Mouse (Mus musculus): ENCODE measurements around the gene St5. TPM values are rescaled to one million over a fixed set of nuclear protein-coding genes. Genes with fewer than 3 reads are reported as not detected.

St5 gene
- polyA plus RNA-seq, 1 experiment from 2014 or later = 29.6 TPM

GRCm38 (mm10) chr7:109636086-109636792, 67.2 kb downstream of the St5 start:
- H3K4me3 ChIP-seq (ENCODE audit: low read depth, low read length) = peak overlapping the region; percentile 22
- peak; percentile 91 for ATAC-seq (ENCODE audit: low read depth)
- H3K27me3 ChIP-seq (ENCODE audit: control insufficient read depth, insufficient read depth, low read depth, low read length) = no peaks in the 10 kb centered on the region
- peak overlapping the region; percentile 38 for H3K9ac ChIP-seq (ENCODE audit: low read depth, low read length)
- WGBS (ENCODE audit: insufficient replicate concordance) = 48% methylated on average over 8 of the region's 8 CpGs
- peak overlapping the region; percentile 89 for H3K27ac ChIP-seq (ENCODE audit: low read length)
- no peaks in the 10 kb centered on the region for H3K36me3 ChIP-seq (ENCODE audit: control insufficient read depth, insufficient read depth)
- H3K9me3 ChIP-seq (replicated peaks; ENCODE audit: control insufficient read depth, low read length) = no peaks in the 10 kb centered on the region
- H3K4me2 ChIP-seq (ENCODE audit: low read depth, low read length) = peak overlapping the region; percentile 60
- H3K4me1 ChIP-seq (ENCODE audit: control insufficient read depth, low read depth, low read length) = peaks cover 36% of the 10 kb centered on the region

DNA sequence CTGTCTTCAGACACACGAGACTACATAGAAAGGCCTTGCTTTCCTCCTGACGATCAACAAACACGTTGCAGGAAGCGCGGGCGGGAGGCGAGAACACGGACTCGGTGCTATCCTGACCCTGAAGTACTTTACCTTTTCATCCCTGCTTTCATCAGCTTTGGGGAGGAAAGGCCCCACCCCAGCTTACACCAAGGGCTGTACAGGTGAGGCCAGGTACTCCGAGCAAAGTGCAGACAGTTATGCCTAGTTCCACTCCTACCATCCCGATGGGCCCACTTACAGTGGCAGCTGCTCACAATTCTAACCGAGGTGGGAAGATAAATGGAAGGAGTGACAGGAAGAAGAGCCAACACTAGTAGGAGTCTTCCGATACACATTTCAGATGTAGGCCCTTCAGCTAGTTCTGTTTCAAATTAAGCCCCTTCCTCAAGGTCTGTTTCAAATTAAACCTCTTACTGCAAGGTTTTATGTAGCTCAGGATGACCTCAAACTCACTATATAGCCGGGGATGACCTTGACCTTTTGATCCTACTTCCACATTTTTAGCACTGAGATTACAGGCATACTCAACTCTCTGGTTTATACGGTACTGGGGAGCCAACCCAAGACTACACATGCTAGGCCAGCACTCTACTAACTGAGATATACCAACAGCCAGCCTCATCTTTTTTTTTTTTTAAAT, 69.9 kb downstream of the St5 start:
- ATAC-seq (ENCODE audit: low read depth) = no peak
- H3K9ac ChIP-seq (ENCODE audit: low read depth, low read length) = no peak overlapping the region
- H3K36me3 ChIP-seq (ENCODE audit: control insufficient read depth, insufficient read depth) = no peaks in the 10 kb centered on the region
- no peaks in the 10 kb centered on the region for H3K9me3 ChIP-seq (replicated peaks; ENCODE audit: control insufficient read depth, low read length)
- no peak overlapping the region for H3K4me3 ChIP-seq (ENCODE audit: low read depth, low read length)
- no peak overlapping the region for H3K27ac ChIP-seq (ENCODE audit: low read length)
- H3K27me3 ChIP-seq (ENCODE audit: control insufficient read depth, insufficient read depth, low read depth, low read length) = no peaks in the 10 kb centered on the region
- H3K4me2 ChIP-seq (ENCODE audit: low read depth, low read length) = no peak overlapping the region
- WGBS (ENCODE audit: insufficient replicate concordance) = 81% methylated on average over 15 of the region's 15 CpGs
- H3K4me1 ChIP-seq (ENCODE audit: control insufficient read depth, low read depth, low read length) = peaks cover 46% of the 10 kb centered on the region

GRCm38 (mm10) chr7:109631330-109631729, 72.1 kb downstream of the St5 start:
- no peaks in the 10 kb centered on the region for H3K27me3 ChIP-seq (ENCODE audit: control insufficient read depth, insufficient read depth, low read depth, low read length)
- H3K4me3 ChIP-seq (ENCODE audit: low read depth, low read length) = no peak overlapping the region
- H3K9me3 ChIP-seq (replicated peaks; ENCODE audit: control insufficient read depth, low read length) = no peaks in the 10 kb centered on the region
- H3K36me3 ChIP-seq (ENCODE audit: control insufficient read depth, insufficient read depth) = no peaks in the 10 kb centered on the region
- no peak for ATAC-seq (ENCODE audit: low read depth)
- H3K4me1 ChIP-seq (ENCODE audit: control insufficient read depth, low read depth, low read length) = peaks cover 28% of the 10 kb centered on the region
- no peak overlapping the region for H3K4me2 ChIP-seq (ENCODE audit: low read depth, low read length)
- H3K27ac ChIP-seq (ENCODE audit: low read length) = no peak overlapping the region
- 55% methylated on average over 6 of the region's 6 CpGs for WGBS (ENCODE audit: insufficient replicate concordance)
- no peak overlapping the region for H3K9ac ChIP-seq (ENCODE audit: low read depth, low read length)

DNA sequence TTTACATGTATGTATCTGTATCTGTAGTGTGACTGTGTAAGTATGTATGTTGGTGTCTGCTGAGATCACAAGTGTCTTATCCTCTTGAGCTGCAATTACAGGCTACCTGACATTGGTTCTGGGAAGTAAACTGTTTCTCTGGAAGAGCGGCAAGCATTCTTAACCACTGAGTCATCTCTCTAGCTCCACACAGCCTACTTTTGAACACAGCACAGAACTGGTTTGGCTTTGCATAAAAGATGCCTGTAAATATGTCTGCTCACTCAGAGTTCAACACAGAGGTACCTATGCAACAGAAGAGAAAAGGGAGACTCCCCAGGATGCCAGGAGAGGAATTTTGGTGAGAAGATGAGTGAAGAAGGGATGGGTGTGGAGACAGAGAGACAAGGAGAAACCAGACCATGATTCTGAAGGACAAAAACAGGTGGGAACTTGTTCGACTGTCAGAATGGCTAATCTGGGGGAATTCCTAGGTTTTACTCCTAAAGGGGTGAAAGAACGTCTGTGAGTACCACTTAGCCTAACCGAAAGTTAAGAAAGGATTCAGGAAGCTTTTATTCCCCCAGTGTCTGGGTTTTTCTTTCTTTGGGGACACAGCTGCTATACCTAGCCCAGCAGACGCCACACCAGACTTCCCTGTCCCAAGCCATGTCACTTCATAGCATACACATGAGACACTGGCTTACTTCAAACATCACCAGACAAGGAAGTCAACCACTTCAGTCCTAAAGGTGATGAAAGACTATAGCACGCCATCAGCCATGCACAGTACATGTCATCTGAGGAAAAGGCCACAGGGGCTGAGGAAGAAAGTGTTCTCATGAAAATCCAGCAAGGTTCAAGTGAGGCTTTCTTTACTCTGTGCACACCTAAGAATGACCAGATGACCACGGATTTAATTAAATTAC, 73.3 kb downstream of the St5 start:
- no peak for ATAC-seq (ENCODE audit: low read depth)
- H3K27ac ChIP-seq (ENCODE audit: low read length) = no peak overlapping the region
- no peak overlapping the region for H3K4me2 ChIP-seq (ENCODE audit: low read depth, low read length)
- no peak overlapping the region for H3K4me3 ChIP-seq (ENCODE audit: low read depth, low read length)
- H3K9ac ChIP-seq (ENCODE audit: low read depth, low read length) = no peak overlapping the region
- no peaks in the 10 kb centered on the region for H3K36me3 ChIP-seq (ENCODE audit: control insufficient read depth, insufficient read depth)
- no peaks in the 10 kb centered on the region for H3K9me3 ChIP-seq (replicated peaks; ENCODE audit: control insufficient read depth, low read length)
- no peaks in the 10 kb centered on the region for H3K27me3 ChIP-seq (ENCODE audit: control insufficient read depth, insufficient read depth, low read depth, low read length)
- 65% methylated on average over 7 of the region's 7 CpGs for WGBS (ENCODE audit: insufficient replicate concordance)
- peaks cover 16% of the 10 kb centered on the region for H3K4me1 ChIP-seq (ENCODE audit: control insufficient read depth, low read depth, low read length)

- H3K4me3 ChIP-seq (ENCODE audit: low read depth, low read length) = no peak overlapping the region
- no peak overlapping the region for H3K27ac ChIP-seq (ENCODE audit: low read length)
- peaks cover 10% of the 10 kb centered on the region for H3K4me1 ChIP-seq (ENCODE audit: control insufficient read depth, low read depth, low read length)
- H3K27me3 ChIP-seq (ENCODE audit: control insufficient read depth, insufficient read depth, low read depth, low read length) = no peaks in the 10 kb centered on the region
- no peak overlapping the region for H3K4me2 ChIP-seq (ENCODE audit: low read depth, low read length)
- no peak overlapping the region for H3K9ac ChIP-seq (ENCODE audit: low read depth, low read length)
- 16% methylated on average over 9 of the region's 9 CpGs for WGBS (ENCODE audit: insufficient replicate concordance)
- H3K36me3 ChIP-seq (ENCODE audit: control insufficient read depth, insufficient read depth) = no peaks in the 10 kb centered on the region
- peak; percentile 47 for ATAC-seq (ENCODE audit: low read depth)
- H3K9me3 ChIP-seq (replicated peaks; ENCODE audit: control insufficient read depth, low read length) = no peaks in the 10 kb centered on the region
These were observed 74.3 kb downstream of the St5 start for GRCm38 (mm10) chr7:109628935-109629609.

- Histone ChIP-seq H3K27me3 (ENCODE audit: control insufficient read depth, insufficient read depth, low read depth, low read length) (no peaks in the 10 kb centered on the region), H3K4me2 (ENCODE audit: low read depth, low read length) (no peak overlapping the region), H3K4me3 (ENCODE audit: low read depth, low read length) (no peak overlapping the region), H3K9ac (ENCODE audit: low read depth, low read length) (no peak overlapping the region), H3K9me3 (replicated peaks; ENCODE audit: control insufficient read depth, low read length) (no peaks in the 10 kb centered on the region), H3K27ac (ENCODE audit: low read length) (no peak overlapping the region), H3K4me1 (ENCODE audit: control insufficient read depth, low read depth, low read length) (peaks cover 14% of the 10 kb centered on the region), H3K36me3 (ENCODE audit: control insufficient read depth, insufficient read depth) (no peaks in the 10 kb centered on the region)
- ATAC-seq (ENCODE audit: low read depth) = no peak
- 79% methylated on average over 2 of the region's 2 CpGs for WGBS (ENCODE audit: insufficient replicate concordance)
These were observed 75.6 kb downstream of the St5 start for GRCm38 (mm10) chr7:109627851-109628250.

GRCm38 (mm10) chr7:109622234-109622838, 81.1 kb downstream of the St5 start:
- Histone ChIP-seq H3K27me3 (ENCODE audit: control insufficient read depth, insufficient read depth, low read depth, low read length) (no peaks in the 10 kb centered on the region), H3K9ac (ENCODE audit: low read depth, low read length) (no peak overlapping the region), H3K4me3 (ENCODE audit: low read depth, low read length) (no peak overlapping the region), H3K9me3 (replicated peaks; ENCODE audit: control insufficient read depth, low read length) (no peaks in the 10 kb centered on the region), H3K36me3 (ENCODE audit: control insufficient read depth, insufficient read depth) (no peaks in the 10 kb centered on the region), H3K4me1 (ENCODE audit: control insufficient read depth, low read depth, low read length) (peaks cover 11% of the 10 kb centered on the region), H3K27ac (ENCODE audit: low read length) (peak overlapping the region; percentile 38), H3K4me2 (ENCODE audit: low read depth, low read length) (no peak overlapping the region)
- peak; percentile 72 for ATAC-seq (ENCODE audit: low read depth)
- 35% methylated on average over 9 of the region's 9 CpGs for WGBS (ENCODE audit: insufficient replicate concordance)

DNA sequence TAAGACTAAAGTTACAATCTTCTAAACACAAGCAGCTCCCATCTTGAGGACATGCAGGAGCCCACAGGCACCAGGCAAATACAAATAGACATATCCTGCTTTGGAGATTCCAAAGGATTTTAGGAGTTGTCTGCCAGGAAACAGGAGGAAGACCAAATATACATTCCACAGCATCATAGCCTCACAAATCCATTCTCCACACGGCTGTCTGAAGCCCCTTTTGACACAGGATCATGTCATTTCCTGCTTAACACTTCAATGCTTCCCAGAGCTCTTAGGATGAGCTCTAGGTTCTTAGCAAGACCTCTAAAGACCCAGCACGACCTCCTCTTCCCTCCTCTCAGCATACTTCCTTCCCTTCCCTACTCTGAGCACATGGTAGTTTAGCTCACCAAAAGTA, 82.4 kb downstream of the St5 start:
- WGBS (ENCODE audit: insufficient replicate concordance) = 24% methylated on average over 2 of the region's 2 CpGs
- Histone ChIP-seq H3K27ac (ENCODE audit: low read length) (no peak overlapping the region), H3K4me1 (ENCODE audit: control insufficient read depth, low read depth, low read length) (peaks cover 24% of the 10 kb centered on the region)

More for the DNA sequence above, 82.4 kb downstream of the St5 start:
- Histone ChIP-seq H3K9ac (ENCODE audit: low read depth, low read length) (no peak overlapping the region), H3K9me3 (replicated peaks; ENCODE audit: control insufficient read depth, low read length) (no peaks in the 10 kb centered on the region), H3K4me2 (ENCODE audit: low read depth, low read length) (no peak overlapping the region), H3K27me3 (ENCODE audit: control insufficient read depth, insufficient read depth, low read depth, low read length) (no peaks in the 10 kb centered on the region), H3K36me3 (ENCODE audit: control insufficient read depth, insufficient read depth) (no peaks in the 10 kb centered on the region), H3K4me3 (ENCODE audit: low read depth, low read length) (no peak overlapping the region)
- no peak for ATAC-seq (ENCODE audit: low read depth)

Data from liver, embryonic 16.5 days (tissue).